Mouse (Mus musculus) hindlimb bud, embryonic 11.5 days (tissue): Measurements from ENCODE around the gene Cers2.

Experiments
- DNase-seq: peaks from one replicate; pipeline ENCODE4 v3.0.0-alpha.2; 2012; ENCODE audit warnings: low read depth, low spot score; ENCODE audit errors: extremely low spot score

The Cers2 gene

GRCm38 (mm10) chr3:95370101-95370500, 55.5 kb downstream of the Cers2 start:
- DNase-seq = no peak
